Mouse (Mus musculus) ovary, postnatal 10 days (tissue): Measurements from ENCODE around the gene A630076J17Rik.

ENCODE experiments used
- DNase-seq: peaks from one replicate; pipeline ENCODE4 v3.0.0; 2022; ENCODE audit warnings: low spot score

The A630076J17Rik gene

DNA sequence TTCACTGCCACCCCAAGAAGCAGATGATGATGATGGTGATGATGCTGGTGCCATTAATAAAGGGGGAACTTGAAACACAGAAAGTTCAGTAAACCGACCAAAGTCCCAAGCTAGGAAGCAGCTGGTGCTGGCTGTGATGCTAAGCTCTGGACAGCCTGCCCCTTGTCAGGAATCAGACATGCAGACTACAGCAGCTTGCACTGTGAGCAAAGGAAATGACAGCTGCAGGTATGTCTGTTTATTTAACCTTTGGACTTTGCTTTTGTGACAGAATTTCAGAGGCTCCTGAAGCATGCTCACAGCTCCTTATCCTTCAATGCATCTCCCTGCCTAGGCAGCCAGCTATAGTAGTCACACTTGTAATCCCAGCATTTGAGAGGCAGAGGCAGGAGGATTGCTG lies at the start of gene A630076J17Rik:
Gene A630076J17Rik (plus strand): TSS at position 88 of the 400 bp plus-strand sequence.
- no peak for DNase-seq

DNA sequence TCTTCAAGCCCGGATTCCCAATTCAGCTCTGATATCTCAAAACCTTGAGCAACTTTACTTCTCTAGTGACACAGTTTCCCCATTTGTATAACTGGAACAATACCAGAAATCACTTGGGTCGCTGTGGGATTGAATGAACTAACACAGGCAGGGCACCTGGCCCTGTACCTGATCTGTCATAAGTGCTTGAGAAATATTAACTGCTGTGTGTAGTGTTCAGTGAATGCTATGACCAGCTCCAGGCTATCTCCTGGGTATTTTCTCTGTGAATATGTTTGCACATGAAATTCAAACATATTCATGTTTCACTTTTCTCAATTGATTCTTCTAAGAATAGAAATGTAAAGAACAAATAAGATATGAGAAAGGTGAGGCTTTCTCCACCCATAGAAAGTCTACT lies 49.6 kb upstream of the A630076J17Rik start:
- DNase-seq, result no peak

DNA sequence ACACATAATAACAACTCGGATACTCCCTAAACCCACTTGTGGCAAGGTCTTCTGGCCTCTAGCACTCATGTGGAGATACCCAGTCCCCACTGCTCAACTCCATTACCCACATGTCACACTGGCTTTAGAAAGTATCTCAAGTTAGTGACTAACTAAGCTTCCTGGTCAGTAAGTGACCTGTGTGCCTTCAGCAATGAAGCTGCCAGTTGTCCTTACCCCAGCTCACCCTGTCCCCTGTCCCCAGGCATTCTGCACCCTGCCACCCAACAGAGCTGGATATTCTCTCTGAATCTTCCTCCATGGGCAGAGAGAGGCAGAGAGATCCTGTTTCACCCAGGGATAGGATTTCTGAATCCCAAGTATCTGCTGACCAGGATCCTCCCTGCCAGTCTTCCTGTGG lies 47.7 kb upstream of the A630076J17Rik start, which contains the start of gene Kcna10:
Gene Kcna10 (plus strand): TSS at position 301 of the 400 bp plus-strand sequence.
- no peak for DNase-seq

DNA sequence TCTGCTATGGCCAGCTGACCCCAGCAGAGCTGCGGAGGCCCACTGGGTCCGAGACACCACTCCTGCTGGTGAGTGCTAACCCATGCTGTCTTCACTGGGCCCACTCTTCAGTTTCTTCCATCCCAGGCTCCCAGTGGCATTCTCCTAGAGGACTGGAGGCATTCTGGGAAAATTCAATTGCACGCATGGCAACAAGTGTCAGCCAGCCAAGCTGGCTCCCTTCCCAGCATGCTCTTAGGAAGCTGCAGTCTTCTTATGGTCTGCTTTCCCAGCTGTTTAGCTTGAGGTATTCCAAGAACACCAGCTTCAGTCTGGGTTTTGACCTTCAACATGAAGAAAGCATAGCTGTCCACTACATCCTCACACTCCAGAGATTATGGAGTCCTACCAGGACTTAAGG lies 47.2 kb upstream of the A630076J17Rik start:
- no peak for DNase-seq

DNA sequence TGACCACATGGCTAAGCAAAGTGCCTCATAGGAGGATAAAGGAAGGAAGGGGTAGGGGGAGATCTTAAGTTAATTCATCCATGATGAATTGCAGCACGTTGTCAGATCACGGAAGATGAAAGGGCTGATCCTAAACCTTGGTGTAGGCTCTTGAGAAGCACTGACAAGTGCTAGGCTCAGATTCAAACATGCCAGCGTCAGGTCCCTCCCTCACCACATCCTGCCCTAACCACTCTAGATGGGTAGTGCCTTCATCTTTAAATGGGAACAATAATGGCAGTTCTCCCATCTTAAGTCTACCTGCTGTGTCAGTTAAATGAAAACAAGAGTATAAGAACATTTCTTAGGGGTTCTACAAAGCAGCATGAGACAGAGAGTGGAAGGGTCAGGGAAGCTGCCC lies 44.8 kb upstream of the A630076J17Rik start:
- DNase-seq, result no peak

DNA sequence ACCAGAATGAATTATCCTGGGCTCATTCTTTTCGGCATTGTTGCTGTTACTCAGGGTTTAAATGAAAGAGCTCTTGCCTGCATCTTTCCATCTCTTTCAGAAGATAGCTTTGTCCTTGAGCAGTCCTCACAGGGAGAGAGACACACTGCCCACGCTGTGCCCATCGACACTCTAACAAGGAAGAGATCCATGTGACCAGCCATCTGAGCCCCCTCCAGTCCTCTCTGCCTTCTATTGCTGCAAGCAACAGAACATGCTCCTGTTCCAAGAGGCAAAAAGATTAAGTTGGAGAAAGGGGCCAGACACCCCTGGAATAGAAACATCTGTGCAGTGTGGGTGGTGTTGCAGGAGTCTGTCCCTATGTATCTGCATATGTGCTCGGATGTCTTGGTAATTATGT lies 43.4 kb upstream of the A630076J17Rik start:
- no peak for DNase-seq

DNA sequence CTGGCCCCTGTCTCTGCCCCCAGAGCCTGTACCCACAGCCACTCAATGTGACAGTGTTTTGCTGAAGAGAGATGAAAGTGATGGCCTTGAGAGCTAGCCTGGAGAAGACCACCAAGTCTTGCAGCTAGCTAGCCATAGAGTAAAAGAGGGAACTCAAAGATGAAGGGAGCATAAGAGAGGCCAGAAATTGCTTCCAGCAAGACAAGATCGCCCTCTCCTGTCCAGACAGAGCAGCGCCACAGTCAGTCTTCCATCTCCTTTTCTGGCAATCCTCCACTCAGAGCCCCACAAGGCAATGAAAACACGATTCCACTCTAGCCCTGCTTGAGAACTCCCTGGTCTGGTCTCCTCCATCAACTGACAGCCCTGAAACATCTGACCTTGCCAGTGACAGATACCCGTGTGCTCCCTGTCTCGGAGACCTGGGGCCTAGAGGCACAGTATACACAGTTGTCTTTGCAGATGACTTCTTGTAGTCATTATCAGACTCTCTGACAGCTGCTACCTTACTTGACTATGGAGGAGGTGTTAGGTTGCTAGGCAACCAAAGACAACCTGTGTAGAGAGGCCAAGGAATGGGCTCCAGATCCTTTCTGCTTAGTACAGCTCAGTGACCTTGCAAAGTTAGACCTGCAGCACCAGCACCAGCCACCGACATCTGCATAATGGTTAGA lies 42.1 kb upstream of the A630076J17Rik start:
- no peak for DNase-seq

DNA sequence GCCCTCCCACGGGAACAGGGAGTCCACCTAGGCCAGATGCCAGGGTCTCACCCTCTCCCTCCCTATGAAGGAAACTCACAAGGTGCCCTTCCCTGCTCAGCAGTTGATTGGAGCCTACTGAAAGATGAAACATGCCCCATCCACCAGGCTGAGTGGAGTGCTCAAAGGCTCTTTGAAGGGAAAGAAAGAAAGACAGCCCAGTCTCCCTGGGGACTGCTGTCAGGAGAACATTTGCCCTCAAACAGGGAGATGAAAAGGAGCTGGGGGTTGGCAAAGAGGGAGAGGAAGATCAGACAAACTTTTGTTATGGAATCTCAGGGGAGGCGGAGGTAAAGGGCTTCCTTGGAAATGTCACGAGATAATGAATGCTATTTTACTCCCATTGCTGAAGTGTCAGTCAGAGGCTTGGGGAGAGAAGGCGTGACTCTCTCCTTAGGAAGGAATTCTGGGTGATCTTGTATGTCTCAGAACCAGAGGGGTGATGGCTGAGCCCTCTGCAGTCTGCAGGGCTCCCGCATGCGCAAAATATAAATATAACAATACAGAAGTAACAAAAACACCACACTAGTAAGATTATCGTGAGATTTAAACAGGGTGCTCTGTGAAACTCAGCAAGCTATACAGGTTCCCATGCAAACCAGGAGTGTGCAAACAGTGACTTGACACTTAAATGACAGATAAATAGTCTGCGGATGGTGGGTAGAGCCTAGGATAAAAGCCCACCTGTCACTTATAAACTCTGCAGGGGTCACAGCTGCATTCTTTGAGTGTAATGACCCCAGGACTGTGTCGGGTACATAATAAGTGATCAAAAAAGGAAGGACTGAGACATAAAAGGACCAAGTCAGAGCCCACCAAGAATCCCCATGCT lies 28.9 kb upstream of the A630076J17Rik start:
- DNase-seq, result no peak

DNA sequence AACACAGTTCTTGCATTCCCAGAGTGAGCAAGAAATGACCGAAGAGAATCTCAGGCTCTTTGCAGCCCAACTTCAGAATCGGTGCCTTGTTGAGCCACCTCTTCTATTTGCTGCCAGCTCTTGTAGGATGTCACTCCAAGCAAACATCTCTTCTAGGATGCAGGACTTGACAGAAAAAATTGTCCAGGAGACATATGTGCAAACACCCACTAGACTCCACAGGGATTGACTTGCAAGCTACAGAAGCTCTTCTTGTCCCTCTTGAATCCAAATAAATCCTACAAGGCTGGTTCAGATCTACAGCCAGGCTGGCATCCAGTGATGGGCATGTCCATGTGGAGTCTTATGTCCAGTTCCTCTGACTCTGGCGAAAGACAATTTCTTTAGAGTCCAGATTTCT lies 26.0 kb upstream of the A630076J17Rik start:
- no peak for DNase-seq

DNA sequence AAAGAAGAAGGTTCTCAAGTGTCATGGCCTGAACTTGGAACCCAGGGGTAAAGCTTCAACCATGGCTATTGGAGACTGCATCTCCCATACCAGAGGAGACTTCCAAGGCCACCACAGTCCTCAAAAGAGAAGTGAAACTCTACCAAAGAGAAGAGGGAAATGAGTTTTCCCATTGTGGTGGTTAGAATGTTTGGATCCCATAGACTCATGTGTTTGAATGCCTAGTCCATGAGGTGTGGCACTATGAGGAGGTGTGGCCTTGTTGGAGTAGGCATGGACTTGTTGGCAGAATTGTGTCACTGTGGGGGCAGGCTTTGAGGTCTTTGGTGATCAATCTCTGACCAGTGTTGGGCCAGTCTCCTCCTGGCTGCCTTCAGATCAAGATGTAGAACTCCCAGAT lies 25.2 kb upstream of the A630076J17Rik start:
- DNase-seq, result no peak

DNA sequence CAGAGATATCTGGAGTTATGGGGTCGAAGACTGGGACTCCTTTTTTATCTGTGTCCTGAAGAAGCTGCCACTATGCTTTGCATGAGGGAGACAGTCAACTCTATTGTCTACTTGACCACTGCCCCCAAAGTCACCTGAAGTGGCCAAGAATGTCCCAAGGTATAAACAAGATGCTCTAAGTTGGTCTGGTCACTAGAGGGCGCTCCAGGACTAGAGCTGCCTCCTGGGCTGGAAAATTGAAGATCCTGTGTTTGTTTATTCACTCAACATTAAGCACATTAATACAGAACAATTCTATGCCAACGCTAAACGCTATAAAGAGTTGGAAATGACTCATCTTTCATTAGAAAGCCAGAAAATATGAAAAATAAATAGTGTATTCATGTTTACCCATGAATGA lies 24.4 kb upstream of the A630076J17Rik start:
- DNase-seq, result peak; percentile 45

DNA sequence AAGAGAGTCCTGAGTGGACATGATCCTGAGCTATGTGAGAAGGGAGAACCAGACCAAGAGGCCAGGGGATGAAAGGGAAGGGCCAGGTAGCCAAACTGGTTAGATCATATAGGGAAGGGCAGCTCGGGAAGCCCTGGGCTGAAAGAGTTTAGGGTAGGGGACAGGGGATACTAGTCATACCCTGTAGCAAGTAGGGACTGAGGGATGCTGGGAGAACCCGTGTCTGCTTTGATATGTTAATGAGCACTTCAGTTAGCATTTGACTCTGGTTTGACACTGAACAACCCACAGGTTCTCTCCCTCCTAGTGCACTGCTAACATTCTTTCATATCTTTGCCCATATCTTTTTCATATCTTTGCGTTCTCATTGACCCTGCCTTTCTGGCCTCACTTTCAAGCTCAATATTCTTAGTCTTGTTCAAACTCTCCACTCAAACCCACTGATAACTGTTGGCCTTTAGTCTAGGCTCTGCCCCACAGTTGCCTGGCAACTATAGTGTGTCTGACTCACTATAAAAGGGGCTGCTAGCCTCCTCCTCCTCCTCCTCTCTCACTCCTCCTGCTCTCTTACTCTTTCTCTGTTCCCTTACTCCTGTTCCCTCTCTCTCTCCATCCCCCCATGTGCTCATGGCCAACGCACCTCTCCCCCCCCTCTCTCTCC lies 23.8 kb upstream of the A630076J17Rik start:
- DNase-seq, result no peak

DNA sequence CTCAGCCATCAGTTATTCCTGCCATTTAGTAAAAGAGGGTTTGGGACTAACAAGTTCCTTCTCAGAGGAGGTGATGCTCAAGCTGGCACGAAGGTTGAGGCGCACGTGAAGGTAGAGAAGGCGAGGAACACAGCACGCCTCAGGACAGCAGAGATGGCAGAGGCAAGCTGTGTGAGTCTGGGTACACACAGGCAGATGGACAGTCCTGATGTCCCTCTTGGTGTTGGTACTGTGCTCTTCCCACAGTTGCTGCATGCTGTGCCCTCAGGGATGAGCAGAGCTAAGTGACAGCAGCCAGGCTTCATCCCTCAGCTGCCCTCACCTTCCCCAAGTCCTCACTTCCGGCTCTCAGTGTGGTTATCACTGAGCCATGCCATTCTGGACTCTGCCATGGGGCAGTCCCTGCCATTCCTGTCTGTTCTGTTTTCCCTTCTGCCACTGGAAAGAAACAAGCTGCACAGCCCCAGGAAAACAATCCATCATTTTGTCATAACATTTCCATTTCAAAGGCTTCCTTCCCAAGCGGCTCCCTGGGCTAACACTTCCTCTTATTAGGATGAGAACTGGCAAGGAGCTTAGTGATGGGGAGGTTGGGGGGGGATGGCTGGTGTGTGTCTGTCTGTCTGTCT lies 22.7 kb upstream of the A630076J17Rik start:
- DNase-seq, result no peak

DNA sequence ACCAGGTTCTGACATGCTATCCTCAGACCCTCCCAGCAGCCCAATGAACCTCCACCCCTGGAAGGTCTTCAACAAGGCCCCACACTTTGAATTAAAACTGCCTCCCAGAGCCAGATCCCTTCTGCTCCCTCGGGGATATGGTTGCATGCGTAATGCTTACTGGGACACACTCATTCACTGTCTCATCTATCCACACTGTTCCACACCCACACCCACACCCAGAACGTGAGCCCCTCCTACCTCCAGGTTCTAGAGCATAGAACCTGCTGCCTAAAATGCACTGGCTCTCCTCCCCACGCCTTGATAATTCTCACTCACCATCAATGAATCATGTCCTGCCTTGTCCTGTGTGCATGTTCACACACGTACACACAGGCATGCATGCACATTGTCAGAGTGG lies 15.8 kb upstream of the A630076J17Rik start:
- DNase-seq, result no peak

DNA sequence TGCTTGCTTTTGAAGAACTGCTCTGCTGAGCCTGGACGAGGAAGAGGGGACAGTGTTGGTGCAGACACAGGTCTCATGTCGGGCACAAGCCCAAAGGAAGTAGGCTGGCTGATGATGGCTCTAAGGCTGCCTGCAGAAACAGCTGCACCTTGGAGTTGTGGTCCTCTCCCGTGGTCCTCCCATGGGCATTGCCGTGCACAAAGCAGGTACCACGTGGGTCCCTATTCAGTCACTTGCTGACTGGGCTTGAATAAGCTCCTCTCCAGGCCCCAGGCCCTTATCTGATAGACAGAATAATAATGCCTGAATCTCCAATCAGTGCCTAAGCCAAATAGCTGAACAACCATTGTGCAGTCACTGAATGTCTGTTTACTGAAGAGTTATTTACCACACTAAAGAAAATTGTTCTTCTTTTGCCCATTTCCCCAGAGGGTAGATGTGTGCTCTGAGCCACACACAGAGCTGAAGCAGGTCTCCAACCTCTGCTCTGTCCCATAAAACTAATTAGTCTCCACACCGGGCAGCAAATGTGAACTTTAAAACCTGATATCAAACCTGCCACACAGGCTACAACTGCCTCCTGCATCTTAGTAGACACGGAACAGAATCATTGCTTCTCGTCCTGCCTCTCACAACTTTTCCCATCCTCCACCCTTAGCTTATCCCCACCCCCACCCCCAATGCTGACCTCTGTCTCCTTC lies 13.9 kb upstream of the A630076J17Rik start:
- no peak for DNase-seq

DNA sequence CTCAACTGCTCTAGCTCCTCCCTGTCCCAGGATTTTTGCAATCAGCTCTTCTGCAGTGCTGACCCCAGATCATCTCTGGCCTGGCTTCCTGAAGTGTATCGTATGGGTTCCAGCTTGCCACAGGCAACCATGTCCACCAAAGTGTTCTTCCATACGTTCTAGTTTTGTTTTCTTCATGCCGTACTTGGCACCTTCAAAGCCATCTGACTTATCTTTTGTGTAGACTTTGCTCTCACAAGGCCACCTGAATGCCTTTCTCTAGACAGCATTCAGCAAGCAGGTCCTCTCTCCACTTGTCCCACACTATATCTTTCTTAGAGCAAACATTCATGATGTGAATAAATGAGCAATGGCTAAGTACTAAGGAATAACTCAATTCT lies 13.3 kb upstream of the A630076J17Rik start:
- DNase-seq, result no peak

DNA sequence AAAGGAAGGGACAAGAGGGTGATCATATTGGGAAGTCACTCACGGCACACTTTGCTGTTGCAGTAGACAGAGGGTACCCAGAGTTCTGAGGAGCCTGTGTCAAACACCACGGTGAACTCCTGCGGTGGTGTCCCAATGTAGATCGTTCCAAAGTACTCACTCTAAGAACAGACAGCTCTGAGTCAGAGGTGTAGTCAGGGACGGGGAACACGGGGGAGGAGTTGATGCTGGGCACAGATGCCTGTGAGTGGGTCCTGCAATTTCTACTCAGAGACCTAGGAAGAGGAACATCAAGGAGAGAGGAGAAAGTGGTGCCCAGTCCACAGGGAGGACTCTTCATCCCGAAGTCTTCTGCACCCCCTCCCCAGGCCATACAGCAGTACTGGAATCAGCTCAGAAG lies 11.8 kb upstream of the A630076J17Rik start:
- DNase-seq, result no peak

DNA sequence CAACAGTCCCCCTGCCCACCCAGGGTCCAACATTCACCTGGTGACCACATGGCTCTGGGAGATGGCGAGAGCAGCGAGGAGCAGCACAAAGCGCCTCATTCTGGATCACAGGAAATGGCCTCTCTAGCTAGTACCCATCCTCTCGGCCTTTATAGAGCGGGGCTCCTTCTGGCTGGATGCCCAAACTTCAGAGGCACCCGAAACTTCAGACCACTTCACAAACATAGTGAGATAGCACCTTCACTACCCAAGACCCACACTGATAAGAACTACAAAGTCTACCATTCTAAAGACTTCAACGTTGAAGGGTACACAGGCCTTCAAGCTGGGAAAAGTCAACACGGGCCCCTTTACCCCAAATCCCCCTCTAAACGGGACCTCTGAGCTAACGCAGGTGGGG lies 8.8 kb upstream of the A630076J17Rik start, which contains the start of gene Cym:
Gene Cym (minus strand): TSS at position 125 of the 400 bp plus-strand sequence.
- no peak for DNase-seq

DNA sequence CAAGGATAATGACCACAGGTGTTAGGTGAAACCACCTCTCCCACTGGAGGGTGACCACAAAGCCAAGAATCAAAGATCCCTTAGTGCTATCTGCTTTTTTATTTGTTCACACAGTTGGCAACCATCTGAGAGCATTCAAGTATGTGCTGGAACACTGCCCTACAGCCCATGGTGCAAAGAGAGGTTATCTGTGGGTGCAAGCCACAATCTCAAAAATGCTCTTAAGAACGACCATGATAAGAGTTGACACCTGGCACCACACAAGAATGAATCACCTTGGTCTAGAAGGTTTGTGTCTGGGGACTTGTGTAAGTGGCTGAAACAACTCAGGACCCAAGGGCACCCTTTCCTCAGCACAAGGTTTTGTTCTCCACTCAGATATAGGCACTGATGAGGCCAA lies 7.2 kb upstream of the A630076J17Rik start:
- no peak for DNase-seq

DNA sequence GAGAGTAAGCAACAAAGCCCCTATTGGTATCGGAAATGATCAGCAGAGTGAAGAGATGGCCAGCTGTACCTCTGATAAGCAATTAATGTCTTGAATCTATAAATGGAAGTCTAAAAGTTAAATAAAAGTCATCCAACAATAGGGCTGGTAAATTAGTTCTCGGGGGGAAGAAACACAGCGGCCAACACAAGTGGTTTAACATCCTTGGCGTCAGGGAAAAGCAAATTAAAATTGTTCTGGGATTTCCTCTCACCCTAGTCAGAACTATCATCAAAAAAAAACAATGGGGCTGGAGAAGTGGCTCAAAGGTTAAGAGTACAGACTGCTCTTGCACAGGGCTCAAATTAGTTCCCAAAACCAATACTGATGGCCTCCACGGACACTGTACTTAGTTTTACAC lies 4.6 kb upstream of the A630076J17Rik start:
- DNase-seq, result no peak

DNA sequence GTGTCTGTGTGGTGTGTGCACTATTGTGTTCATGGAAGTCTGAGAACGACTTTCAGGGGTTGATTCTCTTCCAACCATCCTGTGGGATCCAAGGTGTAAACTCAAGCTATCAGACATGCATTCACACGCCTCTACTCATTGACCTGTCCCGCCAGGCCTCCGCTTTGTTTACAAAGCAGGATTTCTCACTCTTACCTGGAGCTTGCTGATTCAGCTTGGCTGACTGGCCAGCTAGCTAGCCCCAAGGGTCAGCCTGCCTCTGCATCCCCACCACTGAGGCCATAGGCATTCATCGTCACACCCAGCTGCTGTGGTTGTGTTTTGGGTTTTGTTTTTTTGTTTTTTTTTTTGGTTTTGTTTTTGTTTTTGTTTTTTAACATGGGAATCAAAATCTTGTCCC lies 1.2 kb upstream of the A630076J17Rik start:
- DNase-seq, result no peak

DNA sequence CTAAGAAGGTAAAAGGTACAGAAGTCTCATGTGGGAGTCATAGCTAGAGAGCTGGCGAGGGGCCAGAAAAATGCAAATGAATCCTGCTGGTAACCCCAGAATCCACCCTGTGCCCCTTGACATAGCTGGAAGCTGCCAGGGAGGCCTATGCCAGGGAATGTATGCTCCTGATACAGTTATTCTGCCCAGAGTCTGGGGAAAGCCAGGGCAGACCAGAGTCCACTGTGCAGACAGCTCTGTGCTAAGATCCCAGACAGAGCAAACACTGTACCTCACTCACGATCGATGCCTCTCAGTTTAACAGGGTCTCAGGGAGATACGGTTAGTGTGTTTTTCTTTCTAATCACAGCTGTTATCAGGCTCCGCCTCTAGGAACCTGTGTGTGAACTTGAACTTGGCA lies 592 bp upstream of the A630076J17Rik start:
- no peak for DNase-seq
